Mouse (Mus musculus): ENCODE measurements at regions not wholly inside any gene's neighbourhood (a gene's known extent, or its start where the extent isn't known, plus 50 kb on each side); places are given as distances from the start of the nearest gene placed in this dataset.

DNA sequence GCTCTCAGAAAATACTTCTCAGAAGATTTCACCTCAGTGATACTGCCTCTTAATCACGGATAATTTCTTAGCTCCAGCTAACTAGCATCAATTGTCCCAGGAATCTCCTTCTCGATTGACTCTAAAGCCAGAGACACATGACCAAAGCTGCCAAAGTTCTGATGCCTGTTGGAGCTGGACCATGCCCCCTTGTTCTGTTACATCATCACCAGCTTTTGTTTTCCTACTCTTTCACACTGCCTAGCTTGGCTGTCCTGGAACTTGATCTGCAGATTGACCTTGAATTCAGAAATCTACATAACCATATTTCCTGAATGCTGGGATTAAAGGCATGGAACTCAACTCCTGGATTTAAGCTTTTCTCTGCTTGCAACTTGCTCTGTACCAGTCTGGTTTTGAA lies 268.3 kb upstream of the Gcfc2 start:
- no peaks in the 10 kb centered on the region for H3K27me3 ChIP-seq (ENCODE audit: insufficient read depth, low read length)
- H3K9me3 ChIP-seq (ENCODE audit: low read length) = no peaks in the 10 kb centered on the region
- TF ChIP-seq CTCF (IDR thresholded peaks at IDR 0.05; ENCODE audit: low read depth) = no peak
- H3K9ac ChIP-seq = no peak overlapping the region
- H3K4me3 ChIP-seq (ENCODE audit: low read depth, low read length) = no peak overlapping the region
- ATAC-seq (no peak), DNase-seq (no peak)
- H3K4me1 ChIP-seq (ENCODE audit: insufficient read depth) = 0 out of 2 replicates have a peak, but pooled peaks cover 4% of the 10 kb centered on the region
- H3K36me3 ChIP-seq (ENCODE audit: insufficient read depth) = no peaks in the 10 kb centered on the region
- 84% methylated on average over 2 of the region's 2 CpGs for WGBS
- no peak overlapping the region for H3K4me2 ChIP-seq (ENCODE audit: low read depth)
- no peak overlapping the region for H3K27ac ChIP-seq (ENCODE audit: low read depth, low read length)

GRCm38 (mm10) chr6:81660478-81661395 lies 262.7 kb upstream of the Gcfc2 start:
- no peak for TF ChIP-seq CTCF (IDR thresholded peaks at IDR 0.05; ENCODE audit: low read depth)
- ATAC-seq = peak; percentile 92
- Histone ChIP-seq H3K36me3 (ENCODE audit: insufficient read depth) (no peaks in the 10 kb centered on the region), H3K27me3 (ENCODE audit: insufficient read depth, low read length) (no peaks in the 10 kb centered on the region), H3K4me2 (ENCODE audit: low read depth) (peak overlapping the region; percentile 20; the same call in 1 of the 2 replicates), H3K9me3 (ENCODE audit: low read length) (no peaks in the 10 kb centered on the region), H3K4me3 (ENCODE audit: low read depth, low read length) (no peak overlapping the region), H3K27ac (ENCODE audit: low read depth, low read length) (peak overlapping the region; percentile 37), H3K9ac (no peak overlapping the region), H3K4me1 (ENCODE audit: insufficient read depth) (0 out of 2 replicates have a peak, but pooled peaks cover 9% of the 10 kb centered on the region)
- DNase-seq = peak; percentile 69
- WGBS = 20% methylated on average over 17 of the region's 17 CpGs

- Histone ChIP-seq H3K9ac (no peak overlapping the region), H3K27ac (ENCODE audit: low read depth, low read length) (no peak overlapping the region), H3K4me1 (ENCODE audit: insufficient read depth) (no peaks in the 10 kb centered on the region), H3K36me3 (ENCODE audit: insufficient read depth) (no peaks in the 10 kb centered on the region), H3K9me3 (ENCODE audit: low read length) (no peaks in the 10 kb centered on the region), H3K4me3 (ENCODE audit: low read depth, low read length) (no peak overlapping the region), H3K4me2 (ENCODE audit: low read depth) (no peak overlapping the region), H3K27me3 (ENCODE audit: insufficient read depth, low read length) (no peaks in the 10 kb centered on the region)
- no peak for TF ChIP-seq CTCF (IDR thresholded peaks at IDR 0.05; ENCODE audit: low read depth)
- DNase-seq = no peak
- no peak for ATAC-seq
- 81% methylated on average over 1 of the region's 1 CpGs for WGBS
These were observed 254.5 kb upstream of the Gcfc2 start for GRCm38 (mm10) chr6:81668944-81669343.

DNA sequence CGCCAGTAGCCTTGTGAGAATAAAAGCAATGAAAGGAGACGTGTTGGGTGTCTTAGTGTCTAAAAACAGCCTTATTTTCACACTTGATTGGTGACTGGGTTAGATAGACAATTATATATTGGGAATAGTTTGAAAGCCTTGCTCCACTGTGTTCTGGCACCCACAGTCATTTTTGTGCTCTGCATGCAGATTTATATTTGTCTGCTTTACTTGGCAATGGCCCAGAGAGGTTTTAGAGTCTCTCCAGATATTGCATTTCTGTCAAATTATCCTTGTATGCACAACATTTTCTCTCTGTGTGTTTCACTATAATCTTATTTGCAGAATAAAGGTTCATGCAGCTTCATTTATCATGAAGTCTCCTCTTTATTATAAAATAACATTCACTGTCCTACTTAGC lies 250.2 kb upstream of the Gcfc2 start:
- H3K27me3 ChIP-seq (ENCODE audit: insufficient read depth, low read length) = no peaks in the 10 kb centered on the region
- no peaks in the 10 kb centered on the region for H3K9me3 ChIP-seq (ENCODE audit: low read length)
- no peak overlapping the region for H3K4me2 ChIP-seq (ENCODE audit: low read depth)
- H3K36me3 ChIP-seq (ENCODE audit: insufficient read depth) = no peaks in the 10 kb centered on the region
- TF ChIP-seq CTCF (IDR thresholded peaks at IDR 0.05; ENCODE audit: low read depth) = no peak
- ATAC-seq (no peak), DNase-seq (peak; percentile 32)
- H3K9ac ChIP-seq = no peak overlapping the region
- no peak overlapping the region for H3K27ac ChIP-seq (ENCODE audit: low read depth, low read length)
- 50% methylated on average over 2 of the region's 2 CpGs for WGBS
- H3K4me3 ChIP-seq (ENCODE audit: low read depth, low read length) = no peak overlapping the region
- no peaks in the 10 kb centered on the region for H3K4me1 ChIP-seq (ENCODE audit: insufficient read depth)

DNA sequence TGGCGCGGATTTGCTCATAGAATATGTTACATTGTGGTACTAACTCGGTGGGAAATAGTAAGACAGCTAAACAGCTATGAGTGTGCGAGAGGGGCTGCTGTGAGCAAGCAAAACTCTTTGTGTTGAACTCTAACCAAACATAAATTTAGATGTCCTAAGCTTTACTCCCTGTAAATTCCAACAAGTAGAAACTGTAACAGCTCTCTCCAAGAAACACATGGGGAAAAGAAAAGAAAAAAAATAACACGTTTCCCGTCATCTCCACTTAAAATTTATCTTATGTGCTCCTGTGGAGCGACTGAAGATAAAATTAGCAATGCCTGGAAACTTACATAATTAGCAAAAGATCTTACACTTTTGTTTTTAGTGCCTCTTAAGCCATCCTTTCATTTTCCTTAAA lies 226.2 kb upstream of the Gcfc2 start:
- 81% methylated on average over 7 of the region's 7 CpGs for whole genome bisulfite sequencing
- no peak overlapping the region for H3K4me3 ChIP-seq (ENCODE audit: low read depth, low read length)
- no peaks in the 10 kb centered on the region for H3K4me1 ChIP-seq (ENCODE audit: insufficient read depth)
- no peaks in the 10 kb centered on the region for H3K36me3 ChIP-seq (ENCODE audit: insufficient read depth)
- H3K27ac ChIP-seq (ENCODE audit: low read depth, low read length) = no peak overlapping the region
- no peaks in the 10 kb centered on the region for H3K27me3 ChIP-seq (ENCODE audit: insufficient read depth, low read length)
- no peak for TF ChIP-seq CTCF (IDR thresholded peaks at IDR 0.05; ENCODE audit: low read depth)
- no peak overlapping the region for H3K4me2 ChIP-seq (ENCODE audit: low read depth)
- H3K9ac ChIP-seq = no peak overlapping the region
- no peaks in the 10 kb centered on the region for H3K9me3 ChIP-seq (ENCODE audit: low read length)
- ATAC-seq = no peak
- no peak for DNase-seq

- no peak overlapping the region for H3K4me2 ChIP-seq (ENCODE audit: low read depth)
- 89% methylated on average over 3 of the region's 3 CpGs for WGBS
- no peaks in the 10 kb centered on the region for H3K4me1 ChIP-seq (ENCODE audit: insufficient read depth)
- ATAC-seq = no peak
- no peak overlapping the region for H3K4me3 ChIP-seq (ENCODE audit: low read depth, low read length)
- no peaks in the 10 kb centered on the region for H3K9me3 ChIP-seq (ENCODE audit: low read length)
- H3K9ac ChIP-seq = no peak overlapping the region
- H3K27me3 ChIP-seq (ENCODE audit: insufficient read depth, low read length) = no peaks in the 10 kb centered on the region
- no peak for DNase-seq
- TF ChIP-seq CTCF (IDR thresholded peaks at IDR 0.05; ENCODE audit: low read depth) = no peak
- no peak overlapping the region for H3K27ac ChIP-seq (ENCODE audit: low read depth, low read length)
- no peaks in the 10 kb centered on the region for H3K36me3 ChIP-seq (ENCODE audit: insufficient read depth)
These were observed 225.3 kb upstream of the Gcfc2 start for GRCm38 (mm10) chr6:81698173-81698572.

DNA sequence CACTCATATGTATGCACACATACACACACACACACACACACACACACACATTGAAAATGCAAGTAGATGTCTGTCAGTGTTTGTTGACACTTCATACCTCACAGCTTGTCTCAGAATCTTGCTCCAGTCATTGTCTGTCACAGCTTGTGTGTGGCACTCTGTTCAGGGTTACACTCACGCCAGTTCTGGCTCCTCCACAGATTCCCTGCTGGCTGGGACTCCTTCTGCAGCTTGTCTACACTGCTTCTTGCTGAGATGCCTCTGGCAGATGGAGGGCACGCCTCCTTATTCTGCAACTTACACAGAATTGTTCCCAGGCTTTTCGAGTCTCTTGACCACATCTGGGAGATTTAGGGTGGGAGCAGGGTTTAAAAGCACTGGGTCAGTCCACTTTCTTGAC lies 208.6 kb upstream of the Gcfc2 start:
- 44% methylated on average over 3 of the region's 3 CpGs for WGBS
- H3K27me3 ChIP-seq (ENCODE audit: insufficient read depth, low read length) = no peaks in the 10 kb centered on the region
- H3K27ac ChIP-seq (ENCODE audit: low read depth, low read length) = no peak overlapping the region
- H3K9me3 ChIP-seq (ENCODE audit: low read length) = no peaks in the 10 kb centered on the region
- H3K4me2 ChIP-seq (ENCODE audit: low read depth) = no peak overlapping the region
- ATAC-seq (peak; percentile 82), DNase-seq (peak; percentile 25)
- H3K9ac ChIP-seq = no peak overlapping the region
- H3K4me1 ChIP-seq (ENCODE audit: insufficient read depth) = no peaks in the 10 kb centered on the region
- no peak for TF ChIP-seq CTCF (IDR thresholded peaks at IDR 0.05; ENCODE audit: low read depth)
- no peak overlapping the region for H3K4me3 ChIP-seq (ENCODE audit: low read depth, low read length)
- no peaks in the 10 kb centered on the region for H3K36me3 ChIP-seq (ENCODE audit: insufficient read depth)

All from forebrain, postnatal 0 days (tissue).